Mouse (Mus musculus): Measurements from ENCODE around the gene Tspyl1. TPM values are rescaled to one million over a fixed set of nuclear protein-coding genes. Genes with fewer than 3 reads are reported as not detected.
A peak's percentile ranks its signal among the peaks of the same experiment; 100 is the strongest.
"Not testable (repeated sequence)": the region's sequence is repeated elsewhere in the genome, so short reads cannot be mapped to it uniquely, and the experiment has no call there.

Gene Tspyl1
- polyA plus RNA-seq, 1 experiment from 2014 or later = 72.9 TPM

GRCm38 (mm10) chr10:34249594-34249993 is 32.4 kb upstream of the Tspyl1 start:
- Histone ChIP-seq H3K4me2 (ENCODE audit: low read depth, low read length) (no peak overlapping the region), H3K9me3 (replicated peaks; ENCODE audit: control insufficient read depth, low read length) (no peaks in the 10 kb centered on the region), H3K4me3 (ENCODE audit: low read length) (no peak overlapping the region), H3K27me3 (ENCODE audit: control insufficient read depth, insufficient read depth, low read length) (no peaks in the 10 kb centered on the region), H3K36me3 (ENCODE audit: control insufficient read depth, insufficient read depth) (no peaks in the 10 kb centered on the region), H3K9ac (ENCODE audit: low read length) (no peak overlapping the region), H3K4me1 (ENCODE audit: control insufficient read depth, insufficient read depth, low read length) (no peaks in the 10 kb centered on the region), H3K27ac (ENCODE audit: low read length) (no peak overlapping the region)
- no peak for ATAC-seq (replicated peaks; ENCODE audit: extremely low read depth, insufficient read depth, low FRiP score)
- WGBS = 39% methylated on average over 2 of the region's 2 CpGs

GRCm38 (mm10) chr10:34252833-34253232 is 29.2 kb upstream of the Tspyl1 start:
- H3K27ac ChIP-seq (ENCODE audit: low read length); H3K4me3 ChIP-seq (ENCODE audit: low read length); ATAC-seq (replicated peaks; ENCODE audit: extremely low read depth, insufficient read depth, low FRiP score); H3K9me3 ChIP-seq (replicated peaks; ENCODE audit: control insufficient read depth, low read length); H3K9ac ChIP-seq (ENCODE audit: low read length); H3K36me3 ChIP-seq (ENCODE audit: control insufficient read depth, insufficient read depth); H3K4me1 ChIP-seq (ENCODE audit: control insufficient read depth, insufficient read depth, low read length); H3K4me2 ChIP-seq (ENCODE audit: low read depth, low read length); H3K27me3 ChIP-seq (ENCODE audit: control insufficient read depth, insufficient read depth, low read length): not testable (repeated sequence)
- WGBS = 80% methylated on average over 9 of the region's 9 CpGs

- Histone ChIP-seq H3K9ac (ENCODE audit: low read length) (no peak overlapping the region), H3K27ac (ENCODE audit: low read length) (no peak overlapping the region), H3K36me3 (ENCODE audit: control insufficient read depth, insufficient read depth) (no peaks in the 10 kb centered on the region), H3K4me1 (ENCODE audit: control insufficient read depth, insufficient read depth, low read length) (no peaks in the 10 kb centered on the region), H3K4me3 (ENCODE audit: low read length) (no peak overlapping the region), H3K27me3 (ENCODE audit: control insufficient read depth, insufficient read depth, low read length) (no peaks in the 10 kb centered on the region), H3K4me2 (ENCODE audit: low read depth, low read length) (no peak overlapping the region), H3K9me3 (replicated peaks; ENCODE audit: control insufficient read depth, low read length) (no peaks in the 10 kb centered on the region)
- WGBS = 82% methylated on average over 4 of the region's 4 CpGs
- no peak for ATAC-seq (replicated peaks; ENCODE audit: extremely low read depth, insufficient read depth, low FRiP score)
Observed at GRCm38 (mm10) chr10:34265106-34265505, 16.9 kb upstream of the Tspyl1 start.

GRCm38 (mm10) chr10:34267312-34268070 is 14.5 kb upstream of the Tspyl1 start:
- Histone ChIP-seq H3K4me1 (ENCODE audit: control insufficient read depth, insufficient read depth, low read length) (peaks cover 2% of the 10 kb centered on the region; the same call in 1 of the 2 replicates), H3K27me3 (ENCODE audit: control insufficient read depth, insufficient read depth, low read length) (no peaks in the 10 kb centered on the region), H3K9me3 (replicated peaks; ENCODE audit: control insufficient read depth, low read length) (no peaks in the 10 kb centered on the region), H3K9ac (ENCODE audit: low read length) (no peak overlapping the region), H3K27ac (ENCODE audit: low read length) (no peak overlapping the region), H3K36me3 (ENCODE audit: control insufficient read depth, insufficient read depth) (no peaks in the 10 kb centered on the region), H3K4me2 (ENCODE audit: low read depth, low read length) (no peak overlapping the region), H3K4me3 (ENCODE audit: low read length) (no peak overlapping the region)
- no peak for ATAC-seq (replicated peaks; ENCODE audit: extremely low read depth, insufficient read depth, low FRiP score)
- WGBS = 62% methylated on average over 5 of the region's 5 CpGs

- peak; percentile 75 for ATAC-seq (replicated peaks; ENCODE audit: extremely low read depth, insufficient read depth, low FRiP score)
- no peak overlapping the region for H3K9ac ChIP-seq (ENCODE audit: low read length)
- no peaks in the 10 kb centered on the region for H3K27me3 ChIP-seq (ENCODE audit: control insufficient read depth, insufficient read depth, low read length)
- no peak overlapping the region for H3K27ac ChIP-seq (ENCODE audit: low read length)
- H3K4me1 ChIP-seq (ENCODE audit: control insufficient read depth, insufficient read depth, low read length) = peaks cover 2% of the 10 kb centered on the region; the same call in 1 of the 2 replicates
- no peak overlapping the region for H3K4me3 ChIP-seq (ENCODE audit: low read length)
- H3K9me3 ChIP-seq (replicated peaks; ENCODE audit: control insufficient read depth, low read length) = no peaks in the 10 kb centered on the region
- H3K36me3 ChIP-seq (ENCODE audit: control insufficient read depth, insufficient read depth) = no peaks in the 10 kb centered on the region
- 22% methylated on average over 7 of the region's 7 CpGs for WGBS
- no peak overlapping the region for H3K4me2 ChIP-seq (ENCODE audit: low read depth, low read length)
Observed at GRCm38 (mm10) chr10:34271681-34272080, 10.3 kb upstream of the Tspyl1 start.

GRCm38 (mm10) chr10:34280591-34281175 is 1.3 kb upstream of the Tspyl1 start:
- H3K36me3 ChIP-seq (ENCODE audit: control insufficient read depth, insufficient read depth) = 0 out of 2 replicates have a peak, but pooled peaks cover under 1% of the 10 kb centered on the region
- 22% methylated on average over 13 of the region's 13 CpGs for WGBS
- H3K9me3 ChIP-seq (replicated peaks; ENCODE audit: control insufficient read depth, low read length) = no peaks in the 10 kb centered on the region
- no peaks in the 10 kb centered on the region for H3K27me3 ChIP-seq (ENCODE audit: control insufficient read depth, insufficient read depth, low read length)
- peak overlapping the region; percentile 67 for H3K4me2 ChIP-seq (ENCODE audit: low read depth, low read length)
- peaks cover 16% of the 10 kb centered on the region for H3K4me1 ChIP-seq (ENCODE audit: control insufficient read depth, insufficient read depth, low read length)
- H3K9ac ChIP-seq (ENCODE audit: low read length) = 0 out of 2 replicates have a peak overlapping the region, but pooled peaks have one; percentile 37
- H3K27ac ChIP-seq (ENCODE audit: low read length) = no peak overlapping the region
- H3K4me3 ChIP-seq (ENCODE audit: low read length) = peak overlapping the region; percentile 45
- ATAC-seq (replicated peaks; ENCODE audit: extremely low read depth, insufficient read depth, low FRiP score) = no peak

GRCm38 (mm10) chr10:34281211-34281961 is 604 bp upstream of the Tspyl1 start:
- H3K4me2 ChIP-seq (ENCODE audit: low read depth, low read length) = peak overlapping the region; percentile 83
- no peaks in the 10 kb centered on the region for H3K27me3 ChIP-seq (ENCODE audit: control insufficient read depth, insufficient read depth, low read length)
- 0 out of 2 replicates have a peak, but pooled peaks cover 2% of the 10 kb centered on the region for H3K36me3 ChIP-seq (ENCODE audit: control insufficient read depth, insufficient read depth)
- peak overlapping the region; percentile 79 for H3K9ac ChIP-seq (ENCODE audit: low read length)
- 12% methylated on average over 14 of the region's 14 CpGs for WGBS
- peak overlapping the region; percentile 90 for H3K27ac ChIP-seq (ENCODE audit: low read length)
- peaks cover 16% of the 10 kb centered on the region for H3K4me1 ChIP-seq (ENCODE audit: control insufficient read depth, insufficient read depth, low read length)
- H3K9me3 ChIP-seq (replicated peaks; ENCODE audit: control insufficient read depth, low read length) = no peaks in the 10 kb centered on the region
- ATAC-seq (replicated peaks; ENCODE audit: extremely low read depth, insufficient read depth, low FRiP score) = peak; percentile 17; the same call in 1 of the 2 replicates
- peak overlapping the region; percentile 99 for H3K4me3 ChIP-seq (ENCODE audit: low read length)

- Histone ChIP-seq H3K9me3 (replicated peaks; ENCODE audit: control insufficient read depth, low read length) (no peaks in the 10 kb centered on the region), H3K4me1 (ENCODE audit: control insufficient read depth, insufficient read depth, low read length) (peaks cover 16% of the 10 kb centered on the region), H3K27ac (ENCODE audit: low read length) (peak overlapping the region; percentile 86), H3K4me2 (ENCODE audit: low read depth, low read length) (peak overlapping the region; percentile 80), H3K27me3 (ENCODE audit: control insufficient read depth, insufficient read depth, low read length) (no peaks in the 10 kb centered on the region), H3K9ac (ENCODE audit: low read length) (peak overlapping the region; percentile 99), H3K36me3 (ENCODE audit: control insufficient read depth, insufficient read depth) (peaks cover 5% of the 10 kb centered on the region; the same call in 1 of the 2 replicates), H3K4me3 (ENCODE audit: low read length) (peak overlapping the region; percentile 99)
- WGBS = 3% methylated on average over 47 of the region's 47 CpGs
- ATAC-seq (replicated peaks; ENCODE audit: extremely low read depth, insufficient read depth, low FRiP score) = peak; percentile 38
Observed at GRCm38 (mm10) chr10:34282420-34283238, 639 bp downstream of the Tspyl1 start.

All from heart, embryonic 16.5 days (tissue).